Mouse (Mus musculus) heart, adult 2 months (tissue): ENCODE results near the gene Fam24b. TPM values are rescaled to one million over a fixed set of nuclear protein-coding genes. Genes with fewer than 3 reads are reported as not detected.
A peak's percentile ranks its signal among the peaks of the same experiment; 100 is the strongest.

ENCODE experiments used
- DNase-seq, 2 experiments: peaks; one replicate each; pipeline ENCODE4 v3.0.0; 2021
- H3K27ac ChIP-seq: fragments of 200-600 bp; 2 replicates; pipeline ENCODE4 v1.8.1; 2022
- H3K27me3 ChIP-seq: fragments of 200-500 bp; 2 replicates; pipeline ENCODE4 v1.6.1; 2012; ENCODE audit warnings: mild to moderate bottlenecking, low read length, inconsistent platforms, mixed read lengths; ENCODE audit not compliant: control insufficient read depth, insufficient read depth
- H3K36me3 ChIP-seq: fragments of 200-500 bp; 2 replicates; pipeline ENCODE4 v1.6.1; 2012; ENCODE audit warnings: low read length, inconsistent platforms; ENCODE audit not compliant: control insufficient read depth, insufficient read depth
- H3K4me1 ChIP-seq: fragments of 200-500 bp; 2 replicates; pipeline ENCODE4 v1.6.1; 2011; ENCODE audit warnings: low read length; ENCODE audit not compliant: control insufficient read depth, insufficient read depth
- H3K4me3 ChIP-seq: fragments of 200-600 bp; 2 replicates; pipeline ENCODE4 v1.8.1; 2022
- H3K79me2 ChIP-seq: fragments of 200-500 bp; replicated peaks from 2 replicates; pipeline ENCODE4 v1.6.1; 2012; ENCODE audit warnings: mild to moderate bottlenecking, inconsistent platforms, low read length, moderate library complexity, mixed read lengths; ENCODE audit not compliant: control insufficient read depth, insufficient read depth
- H3K9ac ChIP-seq: fragments of 200-500 bp; 2 replicates; pipeline ENCODE4 v1.6.1; 2012; ENCODE audit warnings: low read depth, mild to moderate bottlenecking, control low read depth, inconsistent platforms, low read length, mixed read lengths
- CTCF ChIP-seq: fragments of 200-600 bp; IDR thresholded peaks from 2 replicates; pipeline ENCODE4 v1.8.1; 2022; ENCODE audit warnings: antibody characterized with exemption, mild to moderate bottlenecking, moderate library complexity
- EP300 ChIP-seq: fragments of 200-500 bp; IDR thresholded peaks from 2 replicates; pipeline ENCODE4 v1.6.1; 2011; ENCODE audit warnings: low read depth, low read length, control low read depth; ENCODE audit not compliant: insufficient read depth
- POLR2A ChIP-seq: fragments of 200-500 bp; IDR thresholded peaks from 2 replicates; pipeline ENCODE4 v1.6.1; 2011; ENCODE audit warnings: mild to moderate bottlenecking, low read depth, low read length, control low read depth; ENCODE audit not compliant: insufficient read depth
- WGBS: fragments of 180-500 bp; shearing (Covaris S2); methylation state at CpG from one replicate; pipeline ENCODE4 v1.1.7; 2018; 5-methylcytosine and 5-hydroxymethylcytosine counted together
- intact Hi-C: fragments of 180-260 bp; cut with DNase I; formaldehyde crosslinking; loops from one replicate; pipeline ENCODE4 v1.15.1; 2025
- polyA plus RNA-seq: library from polyadenylated mRNA; depleted of rRNA; stranded (reverse); fragments of >200 nt; gene quantifications from 2 replicates; pipeline ENCODE4 v1.2.3, GENCODE M21; 2012
- total RNA-seq, 2 experiments: library from RNA; stranded (reverse); gene quantifications; 2 replicates each; pipeline ENCODE4 v1.2.3; 2021

The Fam24b gene
- total and polyA plus RNA-seq, 3 experiments = not detected

DNA sequence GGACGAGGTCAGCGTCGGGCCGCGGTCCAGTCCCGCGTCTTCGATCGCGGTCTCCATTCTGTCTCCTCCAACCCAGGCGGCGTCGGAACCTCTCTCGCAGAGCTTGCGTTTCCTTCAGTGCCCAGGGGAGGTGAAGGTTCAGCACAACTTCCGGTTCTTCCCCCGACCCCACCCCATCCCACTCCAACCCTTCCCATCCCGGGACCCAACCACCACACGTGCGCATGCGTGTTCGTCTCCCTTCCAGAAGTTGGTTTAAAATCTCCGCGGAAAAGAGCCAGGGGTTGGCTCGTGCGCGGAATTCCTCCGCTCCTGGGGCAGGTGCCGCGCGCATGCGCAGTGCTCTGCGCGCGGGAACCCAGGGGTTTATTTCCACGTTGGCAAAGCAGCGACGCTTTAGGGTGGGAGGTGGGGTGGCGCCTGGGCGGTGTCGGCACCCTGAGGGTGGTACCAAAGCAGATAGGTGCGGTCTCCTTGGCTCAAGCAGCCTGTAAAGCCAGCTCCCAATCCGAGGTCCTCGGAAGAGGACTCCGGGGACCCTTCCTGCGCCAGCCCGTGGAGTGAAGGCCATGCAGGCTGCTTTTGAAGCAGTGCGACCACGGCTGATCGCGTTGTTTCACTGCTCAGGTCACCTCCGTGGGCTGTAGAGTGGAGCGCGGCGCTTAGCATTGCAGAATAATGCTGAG lies 33.4 kb upstream of the Fam24b start, which contains the start of gene 2310057M21Rik:
TSS of gene 2310057M21Rik (minus strand) at position 145 of the 686 bp plus-strand sequence.
- no peaks in the 10 kb centered on the region for H3K4me1 ChIP-seq
- H3K4me3 ChIP-seq = peak within 1 kb of the TSS; percentile 68
- peak within 1 kb of the TSS; percentile 90 for H3K9ac ChIP-seq
- WGBS = under 1% methylated on average over 55 of the region's 55 CpGs
- H3K36me3 ChIP-seq = peaks cover 5% of the 10 kb centered on the region
- intact Hi-C loops = loop anchor here (1.0 to 2.0 kb wide), 2 partner anchors 48 to 198 kb away; partner anchors contain the start of genes Acadsb, Bub3 and Ikzf5
- DNase-seq = peak; percentile 90 to 95
- no peaks in the 10 kb centered on the region for H3K27me3 ChIP-seq
- H3K79me2 ChIP-seq = no peaks in the 10 kb centered on the region
- peak within 1 kb of the TSS; percentile 94 for H3K27ac ChIP-seq
- TF ChIP-seq POLR2A (peak; percentile 66), EP300 (no peak)

DNA sequence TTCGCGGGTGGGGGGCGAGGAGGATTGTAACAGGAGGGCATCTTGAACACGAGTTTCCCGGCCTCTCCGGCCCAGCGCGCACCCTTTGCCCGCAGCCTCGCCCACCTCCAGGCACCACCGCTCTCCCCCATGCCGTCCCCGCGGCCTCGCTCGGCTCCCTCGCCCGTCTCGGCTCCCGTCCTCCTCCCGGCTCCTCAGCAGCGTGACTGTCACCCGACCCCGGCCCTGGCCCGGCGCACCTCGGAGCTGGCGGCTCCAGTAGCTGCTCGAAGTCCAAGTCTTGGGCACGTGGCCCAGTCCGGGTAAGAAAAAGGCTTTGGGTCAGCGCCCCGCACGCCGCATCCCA lies 32.9 kb upstream of the Fam24b start:
- intact Hi-C loops = loop anchor here (1.0 to 2.0 kb wide), 2 partner anchors 48 to 199 kb away; partner anchors contain the start of genes Acadsb, Bub3 and Ikzf5
- TF ChIP-seq EP300 (no peak), POLR2A (no peak), CTCF (no peak)
- WGBS = under 1% methylated on average over 35 of the region's 35 CpGs
- Histone ChIP-seq H3K4me3 (peak overlapping the region; percentile 68), H3K27ac (peak overlapping the region; percentile 94), H3K36me3 (peaks cover 5% of the 10 kb centered on the region), H3K27me3 (no peaks in the 10 kb centered on the region), H3K79me2 (no peaks in the 10 kb centered on the region), H3K9ac (peak overlapping the region; percentile 90), H3K4me1 (no peaks in the 10 kb centered on the region)
- no peak for DNase-seq

DNA sequence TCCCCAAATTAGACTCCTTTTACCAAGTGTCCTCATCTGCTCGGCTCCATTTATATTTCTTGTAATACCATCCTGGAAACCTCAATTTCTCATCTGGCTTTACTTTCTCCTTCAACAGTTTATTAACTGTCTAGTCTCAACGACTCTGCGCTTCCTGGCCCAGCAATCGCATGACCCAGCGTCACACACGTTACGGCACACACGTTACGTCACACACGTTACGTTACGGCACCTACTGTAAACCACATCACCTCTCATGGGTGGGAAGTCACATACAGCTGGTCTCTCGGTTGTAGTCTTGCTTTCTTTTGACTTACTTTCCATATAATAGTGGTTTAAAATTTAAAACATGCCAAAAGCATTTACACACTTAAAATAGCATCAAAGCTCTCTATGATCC lies 26.8 kb upstream of the Fam24b start:
- WGBS = 96% methylated on average over 13 of the region's 13 CpGs
- Histone ChIP-seq H3K27ac (no peak overlapping the region), H3K9ac (no peak overlapping the region), H3K79me2 (0 out of 2 replicates have a peak, but pooled peaks cover 1% of the 10 kb centered on the region), H3K4me3 (no peak overlapping the region), H3K4me1 (no peaks in the 10 kb centered on the region), H3K36me3 (peaks cover 2% of the 10 kb centered on the region; the same call in 1 of the 2 replicates), H3K27me3 (no peaks in the 10 kb centered on the region)
- DNase-seq = no peak
- intact Hi-C loops = no loop called here
- TF ChIP-seq CTCF = no peak
- TF ChIP-seq POLR2A = no peak
- TF ChIP-seq EP300 = no peak

DNA sequence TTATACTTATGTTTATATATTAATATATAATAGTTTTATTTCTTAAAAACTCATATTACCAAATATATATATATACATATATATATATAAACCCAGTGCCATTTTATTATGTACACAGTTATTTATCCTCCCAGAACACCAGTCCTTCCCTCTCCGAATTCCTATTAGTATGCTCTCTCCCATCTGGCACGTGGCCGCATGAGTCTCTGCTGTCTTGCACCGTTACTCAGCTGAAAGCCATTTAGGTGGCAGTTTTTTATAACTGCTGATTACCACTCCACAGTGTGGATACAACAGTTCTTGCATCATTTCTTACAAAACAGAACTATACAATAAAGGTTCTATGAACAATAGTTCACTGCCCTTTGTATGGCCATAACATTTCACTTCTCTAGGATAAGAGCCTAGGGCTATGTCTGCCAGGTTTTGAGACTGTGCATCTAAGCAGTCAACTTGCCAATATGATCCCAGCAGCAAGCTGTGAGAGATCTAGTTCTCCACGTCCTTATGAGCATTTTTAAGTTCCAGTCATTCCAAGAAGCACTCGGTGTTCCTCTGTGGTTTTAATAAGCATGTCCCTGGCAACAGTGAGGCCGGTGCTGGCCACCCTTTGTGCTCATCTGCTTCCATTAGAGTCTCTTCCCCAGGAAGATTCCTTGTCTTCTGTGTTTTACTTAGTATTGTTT lies 16.7 kb upstream of the Fam24b start:
- intact Hi-C loops = no loop called here
- Histone ChIP-seq H3K36me3 (no peaks in the 10 kb centered on the region), H3K79me2 (no peaks in the 10 kb centered on the region), H3K9ac (no peak overlapping the region), H3K27me3 (no peaks in the 10 kb centered on the region), H3K4me3 (no peak overlapping the region), H3K27ac (no peak overlapping the region), H3K4me1 (no peaks in the 10 kb centered on the region)
- 82% methylated on average over 7 of the region's 7 CpGs for WGBS
- DNase-seq = no peak
- TF ChIP-seq EP300 = no peak
- TF ChIP-seq POLR2A = no peak
- TF ChIP-seq CTCF = no peak

DNA sequence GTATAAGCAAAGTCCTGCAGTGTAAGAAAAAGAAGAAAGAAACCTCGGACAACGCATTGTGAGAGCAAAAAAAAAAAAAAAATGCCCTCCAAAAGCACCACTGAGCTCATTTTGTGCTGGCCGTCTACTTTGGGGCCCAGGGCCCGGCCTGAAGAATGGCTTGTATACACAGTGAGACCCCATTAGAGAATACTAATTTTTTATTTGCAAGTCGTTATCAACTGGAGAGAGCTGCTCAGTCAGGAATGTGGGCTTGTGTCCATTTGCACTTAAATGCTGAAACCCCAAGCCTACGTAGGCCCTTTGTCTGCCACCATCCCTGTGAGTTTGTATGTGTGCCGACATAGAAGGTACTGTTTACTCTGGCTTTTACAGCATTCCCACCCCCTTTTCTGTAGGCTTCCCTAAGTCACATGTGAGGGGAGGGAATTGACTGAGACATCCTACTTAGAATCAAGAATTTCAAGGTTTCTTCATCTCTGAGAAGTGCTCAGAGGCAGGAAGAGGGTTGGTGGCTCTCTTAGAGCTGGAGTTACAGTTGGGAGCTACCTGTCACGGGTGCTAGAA lies 8.3 kb upstream of the Fam24b start:
- H3K27ac ChIP-seq = no peak overlapping the region
- no peak overlapping the region for H3K4me3 ChIP-seq
- DNase-seq = no peak
- no peaks in the 10 kb centered on the region for H3K27me3 ChIP-seq
- 63% methylated on average over 8 of the region's 8 CpGs for WGBS
- no peak for TF ChIP-seq EP300
- no peak for TF ChIP-seq POLR2A
- TF ChIP-seq CTCF = no peak
- no peaks in the 10 kb centered on the region for H3K36me3 ChIP-seq
- intact Hi-C loops = no loop called here
- no peaks in the 10 kb centered on the region for H3K79me2 ChIP-seq
- no peaks in the 10 kb centered on the region for H3K4me1 ChIP-seq
- no peak overlapping the region for H3K9ac ChIP-seq

DNA sequence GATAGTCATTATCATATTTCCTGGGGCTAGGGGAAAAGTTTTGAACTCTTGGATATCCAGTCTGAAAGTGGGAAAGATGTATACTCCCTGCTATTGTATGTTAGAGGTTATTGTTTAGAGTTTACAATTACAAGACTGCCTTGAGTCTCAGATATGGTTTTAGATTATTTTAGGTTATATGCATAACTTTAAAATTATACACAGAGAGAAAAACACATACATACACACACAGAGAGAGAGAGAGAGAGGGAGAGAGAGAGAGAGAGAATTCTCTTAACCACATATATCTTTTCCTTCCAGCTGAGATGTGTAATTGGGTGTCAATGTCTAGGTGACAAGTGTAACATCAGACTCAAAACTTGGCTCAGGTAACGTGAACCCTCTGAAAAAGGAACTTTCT lies 4.2 kb upstream of the Fam24b start, which contains the start of gene Fam24a:
TSS of gene Fam24a (plus strand) at position 301 of the 400 bp plus-strand sequence.
- Histone ChIP-seq H3K4me3 (no peak within 1 kb of the TSS), H3K27ac (no peak within 1 kb of the TSS)

More for the DNA sequence above, 4.2 kb upstream of the Fam24b start, which contains the start of gene Fam24a:
- Histone ChIP-seq H3K27me3 (no peaks in the 10 kb centered on the region), H3K9ac (no peak within 1 kb of the TSS), H3K79me2 (no peaks in the 10 kb centered on the region), H3K36me3 (no peaks in the 10 kb centered on the region), H3K4me1 (no peaks in the 10 kb centered on the region)
- no peak for TF ChIP-seq POLR2A
- no peak for TF ChIP-seq EP300
- TF ChIP-seq CTCF = no peak
- WGBS = 56% methylated on average over 1 of the region's 1 CpGs
- no peak for DNase-seq
- intact Hi-C loops = no loop called here
